Mouse (Mus musculus): ENCODE measurements around the gene Lmbrd2. TPM values are rescaled to one million over a fixed set of nuclear protein-coding genes. Genes with fewer than 3 reads are reported as not detected.

Gene Lmbrd2
- 191 TPM for polyA plus RNA-seq (2014; fragmentation: Illumina TruSeq; extraction: RNeasy Lipid Tissue Mini Kit (QIAGEN cat#74804); ENCODE audit: low read depth, low replicate concordance)

GRCm38 (mm10) chr15:9140252-9140680, at the start of gene Lmbrd2:
Lmbrd2 (plus strand) TSS chr15:9140550.

GRCm38 (mm10) chr15:9155325-9155724, 15.0 kb downstream of the Lmbrd2 start, which contains the start of gene Skp2:
Skp2 (minus strand) TSS chr15:9155425.

Other genes with a start within 250 kb of the Lmbrd2 start
- 245 TPM for gene Ranbp3l, start 172.6 kb upstream of the Lmbrd2 start, polyA plus RNA-seq (2014; fragmentation: Illumina TruSeq; extraction: RNeasy Lipid Tissue Mini Kit (QIAGEN cat#74804); ENCODE audit: low read depth, low replicate concordance)
- 175 TPM for gene Nadk2, start 69.3 kb upstream of the Lmbrd2 start, polyA plus RNA-seq (2014; fragmentation: Illumina TruSeq; extraction: RNeasy Lipid Tissue Mini Kit (QIAGEN cat#74804); ENCODE audit: low read depth, low replicate concordance)
- gene Skp2, start 14.9 kb downstream of the Lmbrd2 start, polyA plus RNA-seq (2014; fragmentation: Illumina TruSeq; extraction: RNeasy Lipid Tissue Mini Kit (QIAGEN cat#74804); ENCODE audit: low read depth, low replicate concordance) = 3.2 TPM
- gene Ugt3a1, start 136.3 kb downstream of the Lmbrd2 start, polyA plus RNA-seq (2014; fragmentation: Illumina TruSeq; extraction: RNeasy Lipid Tissue Mini Kit (QIAGEN cat#74804); ENCODE audit: low read depth, low replicate concordance) = 1,055 TPM
- gene Ugt3a2, start 195.0 kb downstream of the Lmbrd2 start, polyA plus RNA-seq (2014; fragmentation: Illumina TruSeq; extraction: RNeasy Lipid Tissue Mini Kit (QIAGEN cat#74804); ENCODE audit: low read depth, low replicate concordance) = 2,137 TPM